Mouse (Mus musculus): ENCODE data around the gene Gli2. TPM values are rescaled to one million over a fixed set of nuclear protein-coding genes. Genes with fewer than 3 reads are reported as not detected.

Gli2 gene
- polyA plus RNA-seq, 1 experiment from 2014 or later, result 18.8 TPM

DNA sequence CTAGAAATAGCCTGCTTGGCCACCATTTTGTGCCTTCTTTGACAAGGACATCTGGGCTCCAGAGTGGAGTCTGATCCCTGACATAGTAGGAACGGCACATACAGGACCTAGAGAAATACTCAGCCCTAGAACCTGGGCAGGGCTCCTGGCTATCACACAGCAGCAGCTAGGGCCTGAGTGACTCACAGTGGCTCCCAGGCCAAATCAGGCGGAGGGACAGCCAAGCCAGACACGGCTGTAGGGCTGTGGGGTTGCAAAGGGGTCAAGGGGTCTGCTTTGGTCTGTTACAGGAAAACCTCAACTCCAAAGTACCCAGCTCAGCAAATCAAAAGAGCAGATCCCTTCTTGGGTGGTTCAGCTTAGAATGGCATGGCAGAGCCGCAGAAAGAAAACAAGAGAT is 115.2 kb downstream of the Gli2 start:
- H3K9me3 ChIP-seq (replicated peaks), result no peaks in the 10 kb centered on the region
- no peak overlapping the region for H3K4me3 ChIP-seq (replicated peaks)
- no peak overlapping the region for H3K4me2 ChIP-seq (replicated peaks)
- 0 out of 2 replicates have a peak, but pooled peaks cover 3% of the 10 kb centered on the region for H3K36me3 ChIP-seq
- H3K4me1 ChIP-seq, result peaks cover 69% of the 10 kb centered on the region
- H3K27ac ChIP-seq (replicated peaks), result no peak overlapping the region
- no peaks in the 10 kb centered on the region for H3K27me3 ChIP-seq
- no peak overlapping the region for H3K9ac ChIP-seq
- no peak for ATAC-seq (ENCODE audit: insufficient number of reproducible peaks, low FRiP score, low TSS enrichment, low read depth)
- WGBS, result 62% methylated on average over 4 of the region's 4 CpGs

GRCm38 (mm10) chr1:118936108-118936507 is 117.3 kb downstream of the Gli2 start:
- peaks cover 50% of the 10 kb centered on the region for H3K4me1 ChIP-seq
- H3K9me3 ChIP-seq (replicated peaks), result no peaks in the 10 kb centered on the region
- ATAC-seq (ENCODE audit: insufficient number of reproducible peaks, low FRiP score, low TSS enrichment, low read depth), result peak; percentile 55; the same call in 1 of the 2 replicates
- WGBS, result 22% methylated on average over 4 of the region's 4 CpGs
- H3K4me3 ChIP-seq (replicated peaks), result no peak overlapping the region
- peak overlapping the region; percentile 48 for H3K27ac ChIP-seq (replicated peaks)
- 0 out of 2 replicates have a peak, but pooled peaks cover 3% of the 10 kb centered on the region for H3K36me3 ChIP-seq
- no peaks in the 10 kb centered on the region for H3K27me3 ChIP-seq
- H3K4me2 ChIP-seq (replicated peaks), result no peak overlapping the region
- H3K9ac ChIP-seq, result no peak overlapping the region

GRCm38 (mm10) chr1:118935518-118935917 is 117.9 kb downstream of the Gli2 start:
- H3K27ac ChIP-seq (replicated peaks), result peak overlapping the region; percentile 48
- 25% methylated on average over 6 of the region's 6 CpGs for WGBS
- ATAC-seq (ENCODE audit: insufficient number of reproducible peaks, low FRiP score, low TSS enrichment, low read depth), result no peak

GRCm38 (mm10) chr1:118932167-118932566 is 121.3 kb downstream of the Gli2 start:
- Histone ChIP-seq H3K9ac (no peak overlapping the region), H3K9me3 (replicated peaks) (no peaks in the 10 kb centered on the region), H3K36me3 (no peaks in the 10 kb centered on the region), H3K4me1 (peaks cover 25% of the 10 kb centered on the region), H3K4me3 (replicated peaks) (no peak overlapping the region), H3K4me2 (replicated peaks) (no peak overlapping the region), H3K27ac (replicated peaks) (no peak overlapping the region), H3K27me3 (no peaks in the 10 kb centered on the region)
- ATAC-seq (ENCODE audit: insufficient number of reproducible peaks, low FRiP score, low TSS enrichment, low read depth), result no peak
- WGBS, result 89% methylated on average over 5 of the region's 5 CpGs

More at GRCm38 (mm10) chr1:118935518-118935917, 117.9 kb downstream of the Gli2 start:
- Histone ChIP-seq H3K9ac (no peak overlapping the region), H3K4me3 (replicated peaks) (no peak overlapping the region), H3K9me3 (replicated peaks) (no peaks in the 10 kb centered on the region), H3K27me3 (no peaks in the 10 kb centered on the region), H3K36me3 (no peaks in the 10 kb centered on the region), H3K4me2 (replicated peaks) (no peak overlapping the region), H3K4me1 (peaks cover 44% of the 10 kb centered on the region)

DNA sequence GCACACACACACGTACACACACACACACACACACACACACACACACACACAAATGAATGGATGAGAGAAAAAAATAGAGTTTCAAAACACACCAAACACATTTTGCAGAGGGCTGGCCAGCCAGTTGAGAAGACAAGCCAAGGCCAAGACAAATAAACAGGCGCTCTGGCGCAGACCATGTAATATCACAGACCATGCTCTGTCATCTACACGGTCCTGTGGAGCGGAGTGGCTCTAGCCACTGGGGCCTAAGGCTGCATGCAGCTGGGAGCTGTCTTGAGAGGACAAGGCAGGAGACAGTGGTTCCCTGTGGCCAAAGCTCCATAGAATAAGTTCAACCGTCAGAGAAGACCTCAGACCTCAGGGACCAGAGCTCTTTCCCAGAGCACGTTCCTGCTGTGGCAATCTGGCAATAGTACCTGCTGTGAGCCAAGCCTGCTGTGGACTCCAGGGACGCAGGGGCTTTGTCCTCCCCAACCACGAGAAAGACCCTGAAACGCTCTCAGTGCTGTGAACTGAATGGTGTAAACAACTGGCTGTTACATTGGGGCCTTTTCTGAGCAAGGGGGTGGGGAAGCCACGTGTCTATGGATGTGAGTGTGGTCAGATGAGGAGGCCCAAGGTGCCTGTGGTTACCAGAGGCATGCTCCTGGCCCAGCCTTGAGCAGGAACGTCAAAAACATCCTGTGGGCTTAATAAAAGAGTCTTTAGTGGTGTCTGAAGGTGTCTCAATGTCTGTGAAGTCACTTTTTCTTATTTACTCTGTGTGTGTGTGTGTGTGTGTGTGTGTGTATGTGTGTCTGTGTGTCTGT is 125.7 kb downstream of the Gli2 start:
- Histone ChIP-seq H3K27ac (replicated peaks) (no peak overlapping the region; the same call in 1 of the 2 replicates), H3K4me2 (replicated peaks) (no peak overlapping the region), H3K27me3 (no peaks in the 10 kb centered on the region), H3K4me1 (peaks cover 7% of the 10 kb centered on the region; the same call in 1 of the 2 replicates), H3K4me3 (replicated peaks) (no peak overlapping the region), H3K9ac (no peak overlapping the region), H3K36me3 (no peaks in the 10 kb centered on the region), H3K9me3 (replicated peaks) (no peaks in the 10 kb centered on the region)
- WGBS, result 66% methylated on average over 12 of the region's 12 CpGs
- ATAC-seq (ENCODE audit: insufficient number of reproducible peaks, low FRiP score, low TSS enrichment, low read depth), result no peak

DNA sequence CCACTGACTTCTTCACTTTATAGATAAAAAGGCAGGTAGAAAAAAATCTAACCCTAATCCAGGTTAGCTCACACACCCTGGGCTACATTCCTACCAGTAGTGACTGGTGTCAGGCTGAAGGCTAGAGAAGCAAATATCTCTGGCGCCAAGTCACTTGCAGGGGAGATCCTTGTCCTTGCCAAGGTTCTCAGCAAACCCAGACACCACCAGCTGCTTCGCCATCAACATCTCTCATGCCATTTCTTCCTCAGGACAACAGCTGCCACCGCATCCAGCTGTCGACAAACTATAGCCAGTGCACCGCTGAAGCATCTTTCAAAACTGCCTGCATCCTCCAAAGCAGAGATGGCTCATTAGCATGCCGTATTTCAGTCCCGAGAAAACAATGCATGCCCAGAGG is 126.9 kb downstream of the Gli2 start:
- Histone ChIP-seq H3K4me1 (peaks cover 15% of the 10 kb centered on the region; the same call in 1 of the 2 replicates), H3K27me3 (no peaks in the 10 kb centered on the region), H3K9ac (no peak overlapping the region), H3K36me3 (no peaks in the 10 kb centered on the region), H3K4me2 (replicated peaks) (no peak overlapping the region), H3K9me3 (replicated peaks) (no peaks in the 10 kb centered on the region), H3K27ac (replicated peaks) (no peak overlapping the region), H3K4me3 (replicated peaks) (no peak overlapping the region)
- ATAC-seq (ENCODE audit: insufficient number of reproducible peaks, low FRiP score, low TSS enrichment, low read depth), result no peak
- WGBS, result 84% methylated on average over 7 of the region's 7 CpGs

DNA sequence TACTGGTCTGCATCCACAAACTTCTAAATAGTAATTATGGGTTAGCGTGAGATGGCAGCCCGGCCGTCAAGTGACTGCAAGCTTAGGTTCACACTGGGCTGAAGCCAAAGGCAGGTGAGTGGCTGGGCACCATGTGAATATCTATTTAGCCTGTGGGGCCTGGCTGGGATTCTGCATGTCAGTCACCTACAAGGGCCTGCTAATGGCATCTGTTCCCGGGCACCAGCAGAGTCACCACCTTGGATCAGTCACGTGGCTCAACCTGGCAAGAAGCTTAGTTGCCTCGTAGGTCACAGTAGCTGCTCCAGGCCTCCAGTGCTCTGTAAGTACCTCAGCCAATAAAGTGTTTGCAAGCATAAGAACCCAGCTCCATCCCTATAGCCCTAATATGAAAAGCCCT is 131.2 kb downstream of the Gli2 start:
- H3K9me3 ChIP-seq (replicated peaks), result no peaks in the 10 kb centered on the region
- H3K4me3 ChIP-seq (replicated peaks), result no peak overlapping the region
- no peak for ATAC-seq (ENCODE audit: insufficient number of reproducible peaks, low FRiP score, low TSS enrichment, low read depth)
- no peak overlapping the region for H3K9ac ChIP-seq
- WGBS, result 74% methylated on average over 6 of the region's 6 CpGs
- H3K4me1 ChIP-seq, result peaks cover 32% of the 10 kb centered on the region
- H3K36me3 ChIP-seq, result peaks cover 4% of the 10 kb centered on the region; the same call in 1 of the 2 replicates
- H3K4me2 ChIP-seq (replicated peaks), result no peak overlapping the region
- no peaks in the 10 kb centered on the region for H3K27me3 ChIP-seq
- H3K27ac ChIP-seq (replicated peaks), result no peak overlapping the region

- no peak overlapping the region for H3K9ac ChIP-seq
Observed at GRCm38 (mm10) chr1:118917520-118918220, 135.7 kb downstream of the Gli2 start.

DNA sequence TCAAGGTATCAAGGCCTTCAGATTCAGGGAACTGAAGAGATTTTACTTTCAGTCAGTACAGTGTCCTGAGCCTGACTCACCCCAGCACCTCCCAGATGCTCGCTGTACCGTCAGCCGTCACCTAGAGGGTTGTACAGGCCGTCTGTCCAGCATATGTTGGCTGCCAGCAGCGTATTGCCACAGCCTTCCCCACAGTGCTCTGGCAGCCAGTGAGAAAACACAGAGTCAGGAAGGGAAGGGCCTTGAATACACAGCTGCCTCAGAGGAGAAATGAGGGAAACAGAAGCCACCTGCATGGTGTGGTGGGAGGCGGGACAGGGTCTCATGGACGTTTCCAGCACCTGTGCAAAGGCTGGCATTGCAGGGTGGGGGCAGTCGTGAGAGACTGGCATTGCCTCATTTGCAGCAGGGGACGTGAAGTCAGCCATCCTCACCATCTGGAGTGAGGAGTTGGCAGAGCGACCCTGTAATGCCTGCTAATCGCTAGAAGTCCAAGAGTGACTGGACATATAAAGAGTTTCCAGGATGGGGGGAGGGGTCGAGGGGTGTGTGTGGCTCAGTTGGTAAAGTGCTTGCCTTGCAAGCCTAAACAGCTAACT is 136.8 kb downstream of the Gli2 start:
- no peak overlapping the region for H3K27ac ChIP-seq (replicated peaks)
- H3K36me3 ChIP-seq, result peaks cover 4% of the 10 kb centered on the region; the same call in 1 of the 2 replicates
- H3K27me3 ChIP-seq, result no peaks in the 10 kb centered on the region
- H3K9me3 ChIP-seq (replicated peaks), result no peaks in the 10 kb centered on the region
- 48% methylated on average over 12 of the region's 12 CpGs for WGBS
- no peak overlapping the region for H3K4me2 ChIP-seq (replicated peaks)
- H3K4me3 ChIP-seq (replicated peaks), result no peak overlapping the region
- H3K9ac ChIP-seq, result no peak overlapping the region
- peak; percentile 37; the same call in 1 of the 2 replicates for ATAC-seq (ENCODE audit: insufficient number of reproducible peaks, low FRiP score, low TSS enrichment, low read depth)
- H3K4me1 ChIP-seq, result peaks cover 53% of the 10 kb centered on the region

More at GRCm38 (mm10) chr1:118917520-118918220, 135.7 kb downstream of the Gli2 start:
- Histone ChIP-seq H3K4me3 (replicated peaks) (no peak overlapping the region), H3K4me1 (peaks cover 50% of the 10 kb centered on the region), H3K36me3 (peaks cover 4% of the 10 kb centered on the region; the same call in 1 of the 2 replicates), H3K4me2 (replicated peaks) (no peak overlapping the region), H3K27me3 (no peaks in the 10 kb centered on the region), H3K27ac (replicated peaks) (no peak overlapping the region), H3K9me3 (replicated peaks) (no peaks in the 10 kb centered on the region)
- no peak for ATAC-seq (ENCODE audit: insufficient number of reproducible peaks, low FRiP score, low TSS enrichment, low read depth)
- 56% methylated on average over 7 of the region's 7 CpGs for WGBS

GRCm38 (mm10) chr1:118913414-118914385 is 139.7 kb downstream of the Gli2 start:
- Histone ChIP-seq H3K9ac (no peak overlapping the region), H3K4me3 (replicated peaks) (no peak overlapping the region), H3K27me3 (no peaks in the 10 kb centered on the region), H3K9me3 (replicated peaks) (no peaks in the 10 kb centered on the region), H3K27ac (replicated peaks) (no peak overlapping the region), H3K4me1 (peaks cover 72% of the 10 kb centered on the region), H3K4me2 (replicated peaks) (no peak overlapping the region), H3K36me3 (no peaks in the 10 kb centered on the region)
- WGBS, result 58% methylated on average over 17 of the region's 17 CpGs
- no peak for ATAC-seq (ENCODE audit: insufficient number of reproducible peaks, low FRiP score, low TSS enrichment, low read depth)

All from embryonic facial prominence, embryonic 15.5 days (tissue).